Mouse (Mus musculus): Measurements from ENCODE around the gene Krtap1-4.

Krtap1-4 gene

DNA sequence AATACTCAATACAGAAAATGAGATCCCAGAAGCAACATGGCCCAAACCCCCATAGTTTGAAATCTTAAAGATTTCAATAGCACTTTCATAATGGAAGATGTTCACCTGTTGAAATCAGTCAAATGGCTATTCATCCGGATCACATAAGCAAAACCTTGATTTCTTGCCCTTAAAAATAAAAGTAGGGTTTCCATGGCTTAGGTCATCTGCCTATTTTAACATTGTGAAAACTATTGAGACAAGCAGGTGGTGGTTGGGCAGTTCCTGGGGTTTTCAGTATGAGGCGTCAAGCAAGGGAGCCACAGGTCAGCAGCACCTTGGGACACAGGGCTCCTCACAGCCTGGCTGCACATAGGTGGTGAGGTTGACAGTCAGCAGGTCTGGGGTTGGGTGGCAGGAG, 27.3 kb downstream of the Krtap1-4 start:
- no peak for DNase-seq (ENCODE audit: extremely low read depth, insufficient read length, low spot score)

DNA sequence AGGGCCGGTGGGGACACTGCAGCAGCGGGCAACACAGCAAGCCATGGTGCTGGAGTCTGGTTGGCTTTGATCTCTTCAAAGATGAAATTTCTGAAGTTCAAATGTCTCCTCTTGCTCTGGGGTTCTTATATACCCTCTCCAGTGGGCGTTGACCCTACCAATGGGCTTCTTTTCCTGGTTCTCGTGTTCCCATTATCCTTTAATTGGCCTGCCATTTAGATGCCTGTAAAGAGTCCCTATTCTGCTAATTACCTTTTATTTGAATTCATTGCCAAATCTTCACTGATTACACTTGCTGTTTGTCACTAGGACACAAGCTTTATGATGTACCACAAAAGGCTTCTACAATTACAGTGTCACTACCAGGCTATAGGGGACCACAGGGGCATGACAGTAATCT, 32.7 kb downstream of the Krtap1-4 start, which contains the start of gene Krtap3-3:
Gene Krtap3-3 (minus strand): TSS at position 101 of the 400 bp plus-strand sequence.
- no peak for DNase-seq (ENCODE audit: extremely low read depth, insufficient read length, low spot score)

DNA sequence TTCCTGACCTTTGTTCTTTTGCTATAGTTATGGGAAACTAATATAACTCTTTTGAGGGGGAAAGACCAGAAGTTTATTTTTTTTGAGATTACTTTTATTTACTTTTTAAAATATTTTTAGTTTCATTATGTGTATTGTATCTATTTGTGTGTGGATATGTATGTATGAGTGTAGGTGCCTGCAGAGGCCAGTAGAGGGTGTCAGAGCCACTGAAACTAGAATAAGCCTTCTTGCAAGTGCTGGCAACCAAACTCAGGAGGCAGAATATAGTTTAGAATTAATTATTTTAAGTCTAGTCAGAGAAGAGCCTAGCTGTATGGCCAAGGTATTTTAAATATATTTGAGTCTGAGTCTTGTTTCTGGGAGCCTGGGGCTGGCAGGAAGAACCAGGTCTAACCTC, 35.6 kb downstream of the Krtap1-4 start:
- no peak for DNase-seq (ENCODE audit: extremely low read depth, insufficient read length, low spot score)

DNA sequence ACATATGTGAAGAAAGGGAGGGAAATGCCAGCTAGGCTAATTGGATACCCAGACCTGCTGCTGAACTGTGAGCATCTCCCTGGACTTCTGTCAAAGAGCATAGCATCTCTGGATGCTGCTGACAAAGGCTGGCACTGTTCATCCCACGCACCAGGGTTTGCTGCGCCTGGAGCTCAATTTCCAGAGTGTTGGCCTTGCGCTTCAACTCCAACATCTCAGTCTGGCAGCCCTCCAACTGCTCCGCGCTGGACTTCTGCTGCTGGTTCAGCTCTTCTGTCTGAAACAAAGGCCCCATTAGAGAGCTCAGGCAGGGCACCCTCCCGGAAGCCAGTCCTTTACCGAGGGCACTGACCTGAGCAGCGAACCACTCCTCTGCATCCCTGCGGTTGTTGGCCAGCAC, 43.7 kb downstream of the Krtap1-4 start:
- DNase-seq (ENCODE audit: extremely low read depth, insufficient read length, low spot score), result no peak
